Mouse (Mus musculus) retina, adult 2 months (tissue): Measurements from ENCODE around the gene Crygc.
"Not testable (repeated sequence)": the region's sequence is repeated elsewhere in the genome, so short reads cannot be mapped to it uniquely, and the experiment has no call there.

ENCODE experiments used
- DNase-seq: peaks from one replicate; pipeline ENCODE4 v3.0.0-alpha.2; 2012; ENCODE audit warnings: low read depth, low spot score

The Crygc gene

GRCm38 (mm10) chr1:65063352-65063751 lies 10.1 kb downstream of the Crygc start, which contains the start of gene Crygd:
Gene Crygd (minus strand): TSS chr1:65063452.
- no peak for DNase-seq

- no peak for DNase-seq
Observed at GRCm38 (mm10) chr1:65052140-65052539, 21.3 kb downstream of the Crygc start.

GRCm38 (mm10) chr1:65051696-65052095 lies 21.8 kb downstream of the Crygc start:
- DNase-seq, result no peak

GRCm38 (mm10) chr1:65050952-65051351 lies 22.5 kb downstream of the Crygc start, which contains the start of gene Cryge:
Gene Cryge (minus strand): TSS chr1:65051149.
- not testable (repeated sequence) for DNase-seq

GRCm38 (mm10) chr1:65048781-65049180 lies 24.7 kb downstream of the Crygc start:
- no peak for DNase-seq

- no peak for DNase-seq
Observed at GRCm38 (mm10) chr1:65046401-65047109, 26.9 kb downstream of the Crygc start.

GRCm38 (mm10) chr1:65043433-65043832 lies 30.1 kb downstream of the Crygc start:
- no peak for DNase-seq

- no peak for DNase-seq
Observed at GRCm38 (mm10) chr1:65041837-65042236, 31.7 kb downstream of the Crygc start.

GRCm38 (mm10) chr1:65040806-65041205 lies 32.7 kb downstream of the Crygc start:
- no peak for DNase-seq

GRCm38 (mm10) chr1:65039679-65040078 lies 33.8 kb downstream of the Crygc start:
- DNase-seq, result no peak

GRCm38 (mm10) chr1:65037542-65037941 lies 35.9 kb downstream of the Crygc start:
- DNase-seq, result no peak

- peak; percentile 16 for DNase-seq
Observed at GRCm38 (mm10) chr1:65035513-65035912, 38.0 kb downstream of the Crygc start.

- no peak for DNase-seq
Observed at GRCm38 (mm10) chr1:65032641-65033040, 40.8 kb downstream of the Crygc start, which contains the start of gene Akr1cl. Gene Akr1cl (minus strand): TSS chr1:65032759.

- no peak for DNase-seq
Observed at GRCm38 (mm10) chr1:65028206-65028605, 45.3 kb downstream of the Crygc start.
